Mouse (Mus musculus) liver, postnatal 0 days (tissue): Measurements from ENCODE around the gene Parp6. TPM values are rescaled to one million over a fixed set of nuclear protein-coding genes. Genes with fewer than 3 reads are reported as not detected.

ENCODE experiments used
- ATAC-seq: fragments of 200-750 bp; cut with Nextera tagmentation; 2 replicates; pipeline ENCODE4 v1.8.0; 2017; ENCODE audit warnings: mild to moderate bottlenecking, moderate library complexity
- DNase-seq: peaks from one replicate; pipeline ENCODE4 v3.0.0-alpha.2; 2016
- H3K27ac ChIP-seq: fragments of 300-500 bp; sonication (generic); 2 replicates; pipeline ENCODE4 v1.5.1; 2014; ENCODE audit warnings: antibody characterized with exemption, moderate library complexity, mild to moderate bottlenecking, low read depth
- H3K27me3 ChIP-seq: fragments of 300-500 bp; sonication (generic); 2 replicates; pipeline ENCODE4 v1.6.1; 2014; ENCODE audit warnings: low read length, control low read depth, mixed read lengths; ENCODE audit not compliant: insufficient read depth
- H3K36me3 ChIP-seq: fragments of 300-500 bp; sonication (generic); replicated peaks from 2 replicates; pipeline ENCODE4 v1.6.1; 2014; ENCODE audit warnings: mild to moderate bottlenecking, control low read depth, low read length, moderate library complexity, mixed read lengths; ENCODE audit not compliant: insufficient read depth
- H3K4me1 ChIP-seq: fragments of 300-500 bp; sonication (generic); 2 replicates; pipeline ENCODE4 v1.6.1; 2014; ENCODE audit warnings: antibody characterized with exemption, mild to moderate bottlenecking, control low read depth; ENCODE audit not compliant: insufficient read depth
- H3K4me2 ChIP-seq: fragments of 300-500 bp; sonication (generic); 2 replicates; pipeline ENCODE4 v1.6.1; 2014; ENCODE audit warnings: low read depth, mild to moderate bottlenecking, low read length, moderate library complexity, mixed read lengths
- H3K4me3 ChIP-seq: fragments of 300-500 bp; sonication (generic); 2 replicates; pipeline ENCODE4 v1.5.1; 2014; ENCODE audit warnings: low read depth, low read length
- H3K9ac ChIP-seq: fragments of 300-500 bp; sonication (generic); replicated peaks from 2 replicates; pipeline ENCODE4 v1.6.1; 2014; ENCODE audit warnings: mild to moderate bottlenecking, moderate library complexity
- H3K9me3 ChIP-seq: fragments of 300-500 bp; sonication (generic); 2 replicates; pipeline ENCODE4 v1.6.1; 2016; ENCODE audit warnings: mild to moderate bottlenecking, control low read depth, low read length, mixed read lengths
- CTCF ChIP-seq: sonication (generic); IDR thresholded peaks from 2 replicates; pipeline ENCODE4 v1.5.1; 2016; ENCODE audit warnings: antibody characterized with exemption, low read depth
- EP300 ChIP-seq: IDR thresholded peaks from 2 replicates; pipeline ENCODE4 v1.6.1; 2016; ENCODE audit warnings: antibody characterized with exemption, low read depth, mild to moderate bottlenecking
- WGBS: fragments of 180-500 bp; shearing (Covaris S2); extraction: QIAGEN DNeasy Blood & Tissue Kit; methylation state at CpG from one replicate; pipeline ENCODE4 v1.1.7; 2014; ENCODE audit not compliant: insufficient replicate concordance; 5-methylcytosine and 5-hydroxymethylcytosine counted together
- polyA plus RNA-seq: library from polyadenylated mRNA; unstranded; fragments of >200 nt; fragmentation: Nextera tagmentation; extraction: Ambion mirVana; gene quantifications from 2 replicates; pipeline ENCODE4 v1.2.1, GENCODE M21; 2015

Parp6 gene
- 3.0 and 3.5 TPM in 2 replicates for polyA plus RNA-seq

DNA sequence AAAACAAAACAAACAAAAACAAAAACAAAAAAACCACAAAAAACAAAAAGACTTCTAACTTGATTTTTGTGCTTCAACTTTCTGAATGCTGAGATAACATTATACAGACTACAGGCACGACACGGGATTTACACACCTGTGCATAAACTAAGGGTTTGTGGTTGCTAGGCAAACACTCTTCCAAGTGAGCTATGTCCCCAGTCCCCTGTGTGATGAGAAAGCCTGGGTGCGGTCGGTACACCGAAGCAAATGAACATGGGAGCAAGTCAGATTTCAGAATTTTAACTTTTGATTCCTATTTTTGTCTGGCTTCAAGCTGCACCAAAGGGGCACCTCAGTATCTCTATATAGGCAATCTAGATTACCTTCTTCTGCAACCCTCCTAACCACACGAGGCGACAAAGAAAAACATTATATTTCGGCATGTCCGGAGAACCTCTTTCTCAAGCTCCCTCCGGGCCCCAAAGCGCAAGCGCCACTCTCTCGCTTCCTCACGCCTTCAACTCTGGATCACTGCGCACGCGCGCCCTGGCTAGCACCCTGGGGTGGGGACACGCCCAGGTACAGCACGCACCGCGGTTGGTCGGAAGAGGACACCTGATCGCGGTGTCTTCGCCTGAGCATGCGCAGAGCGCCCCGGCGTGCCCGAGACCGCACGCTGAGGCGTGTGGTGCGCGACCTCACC is at the start of gene Parp6:
Parp6 (plus strand) TSS at position 663 of the 685 bp plus-strand sequence.
- Histone ChIP-seq H3K36me3 (no peaks in the 10 kb centered on the region), H3K27ac (peak within 1 kb of the TSS; percentile 31), H3K27me3 (peaks cover 5% of the 10 kb centered on the region; the same call in 1 of the 2 replicates), H3K4me2 (peak within 1 kb of the TSS; percentile 94), H3K4me1 (peaks cover 12% of the 10 kb centered on the region), H3K4me3 (peak within 1 kb of the TSS; percentile 81), H3K9me3 (no peaks in the 10 kb centered on the region), H3K9ac (peak within 1 kb of the TSS; percentile 69)
- WGBS = 1% methylated on average over 36 of the region's 36 CpGs
- no peak; the same call in 1 of the 2 replicates for TF ChIP-seq CTCF
- TF ChIP-seq EP300 = no peak
- ATAC-seq (peak; percentile 100), DNase-seq (peak; percentile 100)

DNA sequence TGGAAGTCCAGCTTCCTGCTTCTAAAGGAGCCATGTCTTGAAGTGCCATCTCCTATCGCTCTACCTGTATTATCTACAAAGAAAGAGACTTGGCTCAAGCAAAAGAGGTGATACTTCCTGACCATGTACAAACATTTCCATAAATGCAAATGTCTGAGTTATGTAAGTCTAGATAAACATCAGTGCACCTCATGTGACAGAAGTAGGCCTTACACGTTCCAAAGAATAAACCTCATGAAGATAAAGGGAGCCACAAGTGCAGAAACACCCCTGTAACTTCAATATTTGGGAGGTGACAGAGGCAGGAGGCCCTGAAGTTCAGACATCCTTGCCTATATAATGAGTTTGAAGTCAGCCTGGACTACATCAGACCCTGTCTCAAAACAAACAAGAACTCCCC is 45.2 kb upstream of the Parp6 start:
- H3K4me3 ChIP-seq = no peak overlapping the region
- no peaks in the 10 kb centered on the region for H3K36me3 ChIP-seq
- WGBS = 60% methylated on average over 2 of the region's 2 CpGs
- peaks cover 47% of the 10 kb centered on the region for H3K27me3 ChIP-seq
- TF ChIP-seq CTCF (no peak), EP300 (no peak)
- no peak overlapping the region for H3K9ac ChIP-seq
- ATAC-seq (no peak), DNase-seq (no peak)
- H3K27ac ChIP-seq = no peak overlapping the region
- H3K4me2 ChIP-seq = no peak overlapping the region
- H3K9me3 ChIP-seq = no peaks in the 10 kb centered on the region
- H3K4me1 ChIP-seq = no peaks in the 10 kb centered on the region

GRCm38 (mm10) chr9:59577401-59577800 is 39.7 kb upstream of the Parp6 start:
- H3K9ac ChIP-seq = no peak overlapping the region
- H3K36me3 ChIP-seq = no peaks in the 10 kb centered on the region
- 17% methylated on average over 13 of the region's 13 CpGs for WGBS
- H3K4me3 ChIP-seq = peak overlapping the region; percentile 53
- no peak for DNase-seq
- H3K4me1 ChIP-seq = peaks cover 11% of the 10 kb centered on the region
- H3K4me2 ChIP-seq = peak overlapping the region; percentile 83
- TF ChIP-seq EP300 (no peak), CTCF (no peak)
- peaks cover 79% of the 10 kb centered on the region for H3K27me3 ChIP-seq
- no peaks in the 10 kb centered on the region for H3K9me3 ChIP-seq
- no peak for ATAC-seq
- no peak overlapping the region for H3K27ac ChIP-seq

GRCm38 (mm10) chr9:59577844-59578504 is 39.1 kb upstream of the Parp6 start, which contains the start of gene Celf6:
TSS of gene Celf6 (plus strand) at chr9:59577917.
- peak within 1 kb of the TSS; percentile 53 for H3K4me3 ChIP-seq
- DNase-seq = peak; percentile 84
- peak; percentile 88 for ATAC-seq
- H3K9me3 ChIP-seq = no peaks in the 10 kb centered on the region
- under 1% methylated on average over 57 of the region's 61 CpGs for WGBS
- peaks cover 11% of the 10 kb centered on the region for H3K4me1 ChIP-seq
- no peak for TF ChIP-seq EP300
- TF ChIP-seq CTCF = no peak
- H3K27ac ChIP-seq = no peak within 1 kb of the TSS
- H3K36me3 ChIP-seq = no peaks in the 10 kb centered on the region
- peaks cover 83% of the 10 kb centered on the region for H3K27me3 ChIP-seq
- no peak within 1 kb of the TSS for H3K9ac ChIP-seq
- peak within 1 kb of the TSS; percentile 83 for H3K4me2 ChIP-seq

DNA sequence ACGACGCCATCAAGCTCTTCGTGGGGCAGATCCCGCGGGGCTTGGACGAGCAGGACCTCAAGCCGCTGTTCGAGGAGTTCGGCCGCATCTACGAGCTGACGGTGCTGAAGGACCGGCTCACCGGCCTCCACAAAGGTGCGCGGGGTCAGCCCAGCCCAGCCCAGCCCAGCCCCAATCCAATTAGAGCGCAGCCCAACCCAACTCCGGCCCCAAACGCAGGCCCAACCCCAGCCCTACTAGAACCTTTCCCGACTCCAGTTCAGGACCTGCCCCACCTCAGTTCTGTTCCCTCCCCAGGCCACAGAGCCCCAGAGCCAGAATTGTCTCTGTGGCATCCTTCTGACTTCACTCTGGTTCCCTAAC is 38.6 kb upstream of the Parp6 start:
- Histone ChIP-seq H3K27ac (no peak overlapping the region), H3K27me3 (peaks cover 83% of the 10 kb centered on the region), H3K4me3 (peak overlapping the region; percentile 53), H3K4me2 (peak overlapping the region; percentile 83), H3K4me1 (peaks cover 11% of the 10 kb centered on the region), H3K9ac (no peak overlapping the region), H3K36me3 (no peaks in the 10 kb centered on the region), H3K9me3 (no peaks in the 10 kb centered on the region)
- ATAC-seq = no peak
- 1% methylated on average over 20 of the region's 20 CpGs for WGBS
- no peak for TF ChIP-seq EP300
- TF ChIP-seq CTCF = no peak
- no peak for DNase-seq

- peak; percentile 70 for DNase-seq
- H3K9me3 ChIP-seq = no peaks in the 10 kb centered on the region
- TF ChIP-seq CTCF (peak; percentile 76), EP300 (no peak)
- 5% methylated on average over 13 of the region's 13 CpGs for WGBS
- H3K4me2 ChIP-seq = peak overlapping the region; percentile 9
- H3K4me1 ChIP-seq = no peaks in the 10 kb centered on the region
- H3K27ac ChIP-seq = no peak overlapping the region
- H3K9ac ChIP-seq = no peak overlapping the region
- no peaks in the 10 kb centered on the region for H3K36me3 ChIP-seq
- peaks cover 89% of the 10 kb centered on the region for H3K27me3 ChIP-seq
- no peak overlapping the region for H3K4me3 ChIP-seq
- ATAC-seq = peak; percentile 36; the same call in 1 of the 2 replicates
These were observed 32.2 kb upstream of the Parp6 start for GRCm38 (mm10) chr9:59584871-59585308.
